Mouse (Mus musculus): ENCODE results near the gene Rab6b. TPM values are rescaled to one million over a fixed set of nuclear protein-coding genes. Genes with fewer than 3 reads are reported as not detected.
A peak's percentile ranks its signal among the peaks of the same experiment; 100 is the strongest.

Rab6b gene
- polyA plus RNA-seq, 1 experiment from 2014 or later, result 1.0 TPM

GRCm38 (mm10) chr9:103168046-103168445 is 56.5 kb downstream of the Rab6b start:
- Histone ChIP-seq H3K4me1 (ENCODE audit: control insufficient read depth in 2 of 2, insufficient read depth in 2 of 2, low read length in 2 of 2) (no peaks in the 10 kb centered on the region; a peak in 1 of 4 replicates), H3K27ac (replicated peaks in 1 of 2; ENCODE audit: control insufficient read depth in 1 of 2, insufficient read depth in 1 of 2, low read depth in 2 of 2, low read length in 2 of 2) (no peak overlapping the region), H3K4me2 (ENCODE audit: low read length) (no peak overlapping the region), H3K9me3 (ENCODE audit: control insufficient read depth, low read length) (no peaks in the 10 kb centered on the region), H3K36me3 (ENCODE audit: control insufficient read depth, insufficient read depth, low read length) (no peaks in the 10 kb centered on the region), H3K4me3 (ENCODE audit: control insufficient read depth in 1 of 2, insufficient read depth in 1 of 2, low read depth in 1 of 2, low read length in 2 of 2) (no peak overlapping the region), H3K27me3 (ENCODE audit: control insufficient read depth, insufficient read depth, low read length) (no peaks in the 10 kb centered on the region; the same call in 1 of the 2 replicates), H3K9ac (ENCODE audit: low read length) (no peak overlapping the region)
- 75% methylated on average over 6 of the region's 6 CpGs for WGBS
- ATAC-seq (ENCODE audit: insufficient number of reproducible peaks, insufficient read depth, low FRiP score, low read depth), result no peak

DNA sequence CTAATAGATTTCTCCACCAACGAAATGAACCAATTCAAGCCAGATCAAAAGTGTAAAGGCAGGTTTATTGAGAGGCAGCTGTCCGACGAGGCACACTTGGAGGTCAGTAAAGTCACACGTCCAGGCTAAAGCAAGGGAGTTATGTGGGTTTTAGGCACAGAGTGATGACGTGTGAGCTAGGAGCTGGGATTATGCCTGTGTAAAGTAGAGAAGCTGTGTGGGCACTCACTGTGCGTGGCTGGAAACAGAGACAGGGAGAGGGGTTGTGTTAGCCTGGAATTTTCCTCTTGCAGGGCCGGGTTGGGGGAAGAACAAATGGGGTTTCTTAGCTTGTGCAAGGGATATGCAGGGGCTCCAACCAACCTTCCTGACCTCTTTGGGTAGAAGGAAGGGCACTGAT is 57.2 kb downstream of the Rab6b start:
- no peak for ATAC-seq (ENCODE audit: insufficient number of reproducible peaks, insufficient read depth, low FRiP score, low read depth)
- H3K9ac ChIP-seq (ENCODE audit: low read length), result no peak overlapping the region
- no peaks in the 10 kb centered on the region for H3K4me1 ChIP-seq (ENCODE audit: control insufficient read depth in 2 of 2, insufficient read depth in 2 of 2, low read length in 2 of 2)
- no peaks in the 10 kb centered on the region for H3K9me3 ChIP-seq (ENCODE audit: control insufficient read depth, low read length)
- no peak overlapping the region for H3K4me3 ChIP-seq (ENCODE audit: control insufficient read depth in 1 of 2, insufficient read depth in 1 of 2, low read depth in 1 of 2, low read length in 2 of 2)
- WGBS, result 44% methylated on average over 7 of the region's 7 CpGs
- H3K27me3 ChIP-seq (ENCODE audit: control insufficient read depth, insufficient read depth, low read length), result no peaks in the 10 kb centered on the region; the same call in 1 of the 2 replicates
- no peaks in the 10 kb centered on the region for H3K36me3 ChIP-seq (ENCODE audit: control insufficient read depth, insufficient read depth, low read length)
- no peak overlapping the region for H3K4me2 ChIP-seq (ENCODE audit: low read length)
- H3K27ac ChIP-seq (replicated peaks in 1 of 2; ENCODE audit: control insufficient read depth in 1 of 2, insufficient read depth in 1 of 2, low read depth in 2 of 2, low read length in 2 of 2), result no peak overlapping the region

DNA sequence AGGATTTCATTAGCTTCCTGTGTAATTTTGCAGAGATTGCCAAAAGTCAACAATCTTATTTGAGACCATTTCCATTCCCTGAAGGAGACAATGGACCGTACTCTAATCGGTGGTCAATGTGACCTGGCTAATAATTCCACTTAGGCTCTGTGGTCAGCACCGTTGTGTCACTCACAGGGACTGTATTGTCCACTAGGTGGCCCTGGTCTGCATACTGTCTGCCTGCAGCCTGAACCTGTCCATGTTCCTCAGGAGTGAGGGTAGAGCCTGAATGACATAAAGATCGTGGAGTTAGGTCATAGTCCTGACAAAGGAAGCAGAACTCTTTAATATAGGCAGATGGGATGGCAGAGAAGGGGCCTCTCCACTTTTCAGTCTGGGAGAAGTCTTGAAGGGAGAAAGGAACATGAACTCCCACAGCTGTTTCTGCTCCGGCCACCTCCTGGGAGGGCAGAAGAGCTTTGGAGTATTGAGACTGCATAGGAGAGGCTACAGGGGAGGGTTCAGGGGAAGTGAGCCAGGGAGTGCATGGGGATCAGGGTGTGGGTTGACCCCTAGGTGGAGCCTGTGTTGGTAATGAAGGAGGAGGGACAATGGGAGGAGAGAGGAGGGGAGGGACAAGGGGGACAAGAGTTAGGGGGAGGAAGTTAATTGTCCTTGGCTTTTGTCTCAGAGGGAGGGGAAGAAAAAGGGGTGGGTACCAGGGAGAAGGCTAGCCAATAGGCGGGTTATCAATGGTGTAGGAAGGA is 63.4 kb downstream of the Rab6b start:
- Histone ChIP-seq H3K27ac (replicated peaks in 1 of 2; ENCODE audit: control insufficient read depth in 1 of 2, insufficient read depth in 1 of 2, low read depth in 2 of 2, low read length in 2 of 2) (no peak overlapping the region), H3K27me3 (ENCODE audit: control insufficient read depth, insufficient read depth, low read length) (no peaks in the 10 kb centered on the region), H3K4me1 (ENCODE audit: control insufficient read depth in 2 of 2, insufficient read depth in 2 of 2, low read length in 2 of 2) (0 out of 4 replicates have a peak, but pooled peaks cover 0 to under 1% of the 10 kb centered on the region in 2 experiments), H3K4me3 (ENCODE audit: control insufficient read depth in 1 of 2, insufficient read depth in 1 of 2, low read depth in 1 of 2, low read length in 2 of 2) (no peak overlapping the region), H3K36me3 (ENCODE audit: control insufficient read depth, insufficient read depth, low read length) (no peaks in the 10 kb centered on the region), H3K9me3 (ENCODE audit: control insufficient read depth, low read length) (no peaks in the 10 kb centered on the region), H3K9ac (ENCODE audit: low read length) (no peak overlapping the region), H3K4me2 (ENCODE audit: low read length) (no peak overlapping the region)
- no peak for ATAC-seq (ENCODE audit: insufficient number of reproducible peaks, insufficient read depth, low FRiP score, low read depth)
- 53% methylated on average over 6 of the region's 6 CpGs for WGBS

DNA sequence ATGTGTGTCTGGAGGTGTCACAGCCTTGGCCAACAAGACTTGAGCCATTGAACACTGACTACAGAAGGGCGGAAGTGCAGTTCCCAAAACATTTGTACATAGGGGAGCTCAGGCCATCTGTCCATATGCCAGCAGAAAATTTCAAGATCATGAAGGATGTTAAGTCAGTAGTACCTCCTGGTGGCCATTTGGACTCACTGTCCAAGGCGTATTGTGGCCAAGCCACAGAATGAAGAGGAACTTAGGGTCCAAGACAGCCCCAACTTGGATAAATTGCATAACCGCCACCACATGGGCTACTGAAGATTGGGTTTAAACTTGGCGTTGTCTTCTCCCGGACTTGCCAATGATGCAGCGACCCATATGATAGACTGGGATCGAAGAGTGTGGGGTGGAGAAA is 64.1 kb downstream of the Rab6b start:
- Histone ChIP-seq H3K4me3 (ENCODE audit: control insufficient read depth in 1 of 2, insufficient read depth in 1 of 2, low read depth in 1 of 2, low read length in 2 of 2) (no peak overlapping the region), H3K27me3 (ENCODE audit: control insufficient read depth, insufficient read depth, low read length) (no peaks in the 10 kb centered on the region), H3K9me3 (ENCODE audit: control insufficient read depth, low read length) (no peaks in the 10 kb centered on the region), H3K4me1 (ENCODE audit: control insufficient read depth in 2 of 2, insufficient read depth in 2 of 2, low read length in 2 of 2) (peaks cover 5 to 8% of the 10 kb centered on the region in 2 experiments), H3K9ac (ENCODE audit: low read length) (no peak overlapping the region), H3K36me3 (ENCODE audit: control insufficient read depth, insufficient read depth, low read length) (no peaks in the 10 kb centered on the region), H3K27ac (replicated peaks in 1 of 2; ENCODE audit: control insufficient read depth in 1 of 2, insufficient read depth in 1 of 2, low read depth in 2 of 2, low read length in 2 of 2) (no peak overlapping the region), H3K4me2 (ENCODE audit: low read length) (no peak overlapping the region)
- ATAC-seq (ENCODE audit: insufficient number of reproducible peaks, insufficient read depth, low FRiP score, low read depth), result no peak
- 92% methylated on average over 7 of the region's 7 CpGs for WGBS

DNA sequence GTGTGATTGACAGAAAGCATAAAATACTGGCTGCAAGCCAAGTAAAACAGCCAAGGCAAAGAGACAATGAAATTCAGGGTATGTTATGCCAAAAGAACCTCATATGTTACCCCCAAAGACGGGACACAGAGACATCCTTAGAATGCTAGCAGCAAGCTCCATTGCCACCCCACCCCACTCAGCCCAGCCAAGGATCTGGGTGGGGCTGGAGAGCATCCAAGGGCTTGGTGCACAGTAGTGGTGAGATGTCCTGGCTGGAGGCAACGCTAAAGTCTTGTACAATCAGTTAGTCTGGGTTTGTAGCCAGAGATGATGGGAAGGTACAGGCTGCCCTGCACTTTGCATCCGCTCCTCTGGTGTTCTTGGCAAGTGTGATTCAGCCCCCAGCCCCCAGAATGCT is 68.7 kb downstream of the Rab6b start:
- peaks cover 5 to 8% of the 10 kb centered on the region in 2 experiments for H3K4me1 ChIP-seq (ENCODE audit: control insufficient read depth in 2 of 2, insufficient read depth in 2 of 2, low read length in 2 of 2)
- 60% methylated on average over 3 of the region's 3 CpGs for WGBS
- H3K4me3 ChIP-seq (ENCODE audit: control insufficient read depth in 1 of 2, insufficient read depth in 1 of 2, low read depth in 1 of 2, low read length in 2 of 2), result peak overlapping the region; percentile 54 to 72; a peak in 3 of 4 replicates
- peak overlapping the region in 1 of 2 experiments; percentile 64; a peak in 2 of 4 replicates for H3K27ac ChIP-seq (replicated peaks in 1 of 2; ENCODE audit: control insufficient read depth in 1 of 2, insufficient read depth in 1 of 2, low read depth in 2 of 2, low read length in 2 of 2)
- H3K9me3 ChIP-seq (ENCODE audit: control insufficient read depth, low read length), result no peaks in the 10 kb centered on the region
- no peak; the same call in 1 of the 2 replicates for ATAC-seq (ENCODE audit: insufficient number of reproducible peaks, insufficient read depth, low FRiP score, low read depth)
- H3K9ac ChIP-seq (ENCODE audit: low read length), result peak overlapping the region; percentile 77; the same call in 1 of the 2 replicates
- no peaks in the 10 kb centered on the region for H3K36me3 ChIP-seq (ENCODE audit: control insufficient read depth, insufficient read depth, low read length)
- H3K4me2 ChIP-seq (ENCODE audit: low read length), result peak overlapping the region; percentile 86
- H3K27me3 ChIP-seq (ENCODE audit: control insufficient read depth, insufficient read depth, low read length), result no peaks in the 10 kb centered on the region

DNA sequence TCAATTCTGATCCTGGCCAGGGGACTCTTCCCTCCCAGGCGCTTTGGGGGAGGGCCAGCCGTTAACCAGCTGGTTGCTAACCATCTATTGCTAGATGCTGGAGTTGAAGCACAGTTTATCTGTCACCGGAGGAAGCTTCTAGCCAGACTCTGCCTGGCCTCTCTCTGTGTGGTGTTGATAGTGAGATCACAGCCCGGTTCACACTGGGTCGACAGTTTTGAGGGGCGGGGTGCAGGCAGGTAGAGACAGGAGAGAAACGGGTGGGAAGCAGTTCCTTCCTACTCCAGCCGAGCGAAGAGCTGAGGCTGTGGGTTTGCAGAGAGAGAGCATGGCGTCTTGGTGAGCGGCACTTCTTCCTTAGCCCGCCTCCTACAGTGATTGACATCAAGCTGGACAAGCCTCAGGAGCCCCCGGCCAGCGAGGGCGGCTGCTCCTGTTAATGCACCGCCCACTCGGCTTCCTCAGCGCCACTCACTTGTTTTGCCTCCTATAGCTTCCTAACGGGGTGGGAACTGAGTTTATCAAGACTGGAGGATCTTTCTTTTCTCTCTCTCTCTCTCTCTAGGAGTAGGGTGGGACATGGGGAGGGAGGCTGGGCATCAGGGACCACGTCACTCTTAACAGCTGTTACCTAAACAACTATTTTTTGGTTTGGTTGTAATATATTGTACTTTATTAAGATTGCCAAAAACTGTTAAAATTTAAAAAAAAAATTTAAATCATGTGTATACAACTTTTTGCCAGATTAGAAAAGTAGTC is 69.4 kb downstream of the Rab6b start:
- ATAC-seq (ENCODE audit: insufficient number of reproducible peaks, insufficient read depth, low FRiP score, low read depth), result peak; percentile 83
- 1% methylated on average over 20 of the region's 20 CpGs for WGBS
- H3K9me3 ChIP-seq (ENCODE audit: control insufficient read depth, low read length), result no peaks in the 10 kb centered on the region
- no peaks in the 10 kb centered on the region for H3K27me3 ChIP-seq (ENCODE audit: control insufficient read depth, insufficient read depth, low read length)
- peaks cover 5 to 8% of the 10 kb centered on the region in 2 experiments for H3K4me1 ChIP-seq (ENCODE audit: control insufficient read depth in 2 of 2, insufficient read depth in 2 of 2, low read length in 2 of 2)
- peak overlapping the region; percentile 86 for H3K4me2 ChIP-seq (ENCODE audit: low read length)
- H3K27ac ChIP-seq (replicated peaks in 1 of 2; ENCODE audit: control insufficient read depth in 1 of 2, insufficient read depth in 1 of 2, low read depth in 2 of 2, low read length in 2 of 2), result peak overlapping the region; percentile 37 to 64; a peak in 2 of 4 replicates
- H3K9ac ChIP-seq (ENCODE audit: low read length), result peak overlapping the region; percentile 77
- H3K36me3 ChIP-seq (ENCODE audit: control insufficient read depth, insufficient read depth, low read length), result no peaks in the 10 kb centered on the region
- peak overlapping the region; percentile 54 to 72 for H3K4me3 ChIP-seq (ENCODE audit: control insufficient read depth in 1 of 2, insufficient read depth in 1 of 2, low read depth in 1 of 2, low read length in 2 of 2)

DNA sequence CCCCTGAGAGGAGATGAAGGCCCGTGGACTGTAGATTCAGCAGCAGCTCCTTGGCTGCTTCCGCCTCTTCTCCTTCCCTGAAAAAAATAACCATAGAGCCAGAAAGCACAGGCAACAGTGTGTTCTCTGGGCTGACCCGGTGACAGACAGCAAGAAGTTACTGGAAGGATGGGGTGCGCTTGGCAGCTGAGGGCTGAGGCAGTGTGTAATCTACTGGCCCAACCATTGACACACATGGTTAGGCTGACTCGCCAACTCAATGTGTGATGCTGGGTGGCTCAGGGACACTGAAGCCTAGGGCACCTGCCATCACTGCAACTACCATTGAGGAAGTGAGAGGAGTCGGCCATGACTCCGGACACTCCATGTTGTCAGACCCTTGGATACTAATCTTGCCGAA is 70.3 kb downstream of the Rab6b start:
- Histone ChIP-seq H3K9ac (ENCODE audit: low read length) (no peak overlapping the region), H3K27me3 (ENCODE audit: control insufficient read depth, insufficient read depth, low read length) (no peaks in the 10 kb centered on the region), H3K27ac (replicated peaks in 1 of 2; ENCODE audit: control insufficient read depth in 1 of 2, insufficient read depth in 1 of 2, low read depth in 2 of 2, low read length in 2 of 2) (no peak overlapping the region), H3K36me3 (ENCODE audit: control insufficient read depth, insufficient read depth, low read length) (no peaks in the 10 kb centered on the region), H3K4me2 (ENCODE audit: low read length) (no peak overlapping the region), H3K9me3 (ENCODE audit: control insufficient read depth, low read length) (no peaks in the 10 kb centered on the region), H3K4me1 (ENCODE audit: control insufficient read depth in 2 of 2, insufficient read depth in 2 of 2, low read length in 2 of 2) (peaks cover 5 to 8% of the 10 kb centered on the region in 2 experiments), H3K4me3 (ENCODE audit: control insufficient read depth in 1 of 2, insufficient read depth in 1 of 2, low read depth in 1 of 2, low read length in 2 of 2) (no peak overlapping the region)
- ATAC-seq (ENCODE audit: insufficient number of reproducible peaks, insufficient read depth, low FRiP score, low read depth), result no peak
- 88% methylated on average over 8 of the region's 8 CpGs for WGBS

Measured in heart, embryonic 14.5 days (tissue).